Mouse (Mus musculus): Measurements from ENCODE around the gene 4931428L18Rik. TPM values are rescaled to one million over a fixed set of nuclear protein-coding genes. Genes with fewer than 3 reads are reported as not detected.

Gene 4931428L18Rik
- polyA plus RNA-seq, 1 experiment from 2014 or later = not detected

GRCm38 (mm10) chr1:31203771-31204170 lies 18.7 kb downstream of the 4931428L18Rik start:
- Histone ChIP-seq H3K4me1 (replicated peaks; ENCODE audit: control insufficient read depth, insufficient read depth, low read length) (no peaks in the 10 kb centered on the region), H3K4me2 (ENCODE audit: low read depth, low read length, severe bottlenecking) (no peak overlapping the region), H3K36me3 (ENCODE audit: control insufficient read depth, insufficient read depth, low read length) (no peaks in the 10 kb centered on the region), H3K27ac (ENCODE audit: low read depth, low read length) (no peak overlapping the region), H3K9ac (ENCODE audit: low read length) (no peak overlapping the region), H3K4me3 (ENCODE audit: low read depth, low read length) (no peak overlapping the region), H3K27me3 (ENCODE audit: control insufficient read depth, insufficient read depth, low read length) (no peaks in the 10 kb centered on the region), H3K9me3 (ENCODE audit: control insufficient read depth, low read length) (no peaks in the 10 kb centered on the region)
- WGBS = 93% methylated on average over 10 of the region's 10 CpGs
- DNase-seq (ENCODE audit: low spot score) (no peak), ATAC-seq (replicated peaks; ENCODE audit: low FRiP score) (no peak)

GRCm38 (mm10) chr1:31196959-31197358 lies 25.5 kb downstream of the 4931428L18Rik start:
- no peaks in the 10 kb centered on the region for H3K27me3 ChIP-seq (ENCODE audit: control insufficient read depth, insufficient read depth, low read length)
- H3K4me3 ChIP-seq (ENCODE audit: low read depth, low read length) = no peak overlapping the region
- no peak overlapping the region for H3K9ac ChIP-seq (ENCODE audit: low read length)
- no peak overlapping the region for H3K4me2 ChIP-seq (ENCODE audit: low read depth, low read length, severe bottlenecking)
- DNase-seq (ENCODE audit: low spot score) (no peak), ATAC-seq (replicated peaks; ENCODE audit: low FRiP score) (no peak)
- no peaks in the 10 kb centered on the region for H3K4me1 ChIP-seq (replicated peaks; ENCODE audit: control insufficient read depth, insufficient read depth, low read length)
- WGBS = 96% methylated on average over 3 of the region's 3 CpGs
- no peaks in the 10 kb centered on the region for H3K36me3 ChIP-seq (ENCODE audit: control insufficient read depth, insufficient read depth, low read length)
- H3K27ac ChIP-seq (ENCODE audit: low read depth, low read length) = no peak overlapping the region
- no peaks in the 10 kb centered on the region for H3K9me3 ChIP-seq (ENCODE audit: control insufficient read depth, low read length)

GRCm38 (mm10) chr1:31195633-31196032 lies 26.9 kb downstream of the 4931428L18Rik start:
- no peak overlapping the region for H3K4me3 ChIP-seq (ENCODE audit: low read depth, low read length)
- H3K4me1 ChIP-seq (replicated peaks; ENCODE audit: control insufficient read depth, insufficient read depth, low read length) = no peaks in the 10 kb centered on the region
- WGBS = 92% methylated on average over 1 of the region's 1 CpGs
- DNase-seq (ENCODE audit: low spot score) = no peak
- no peaks in the 10 kb centered on the region for H3K36me3 ChIP-seq (ENCODE audit: control insufficient read depth, insufficient read depth, low read length)
- H3K27ac ChIP-seq (ENCODE audit: low read depth, low read length) = no peak overlapping the region
- H3K4me2 ChIP-seq (ENCODE audit: low read depth, low read length, severe bottlenecking) = no peak overlapping the region
- H3K27me3 ChIP-seq (ENCODE audit: control insufficient read depth, insufficient read depth, low read length) = no peaks in the 10 kb centered on the region
- no peak for ATAC-seq (replicated peaks; ENCODE audit: low FRiP score)
- no peak overlapping the region for H3K9ac ChIP-seq (ENCODE audit: low read length)
- H3K9me3 ChIP-seq (ENCODE audit: control insufficient read depth, low read length) = no peaks in the 10 kb centered on the region

GRCm38 (mm10) chr1:31190237-31190866 lies 32.1 kb downstream of the 4931428L18Rik start:
- H3K36me3 ChIP-seq (ENCODE audit: control insufficient read depth, insufficient read depth, low read length) = no peaks in the 10 kb centered on the region
- 84% methylated on average over 10 of the region's 10 CpGs for WGBS
- H3K27ac ChIP-seq (ENCODE audit: low read depth, low read length) = no peak overlapping the region
- H3K4me3 ChIP-seq (ENCODE audit: low read depth, low read length) = no peak overlapping the region
- DNase-seq (ENCODE audit: low spot score) (no peak), ATAC-seq (replicated peaks; ENCODE audit: low FRiP score) (no peak)
- H3K27me3 ChIP-seq (ENCODE audit: control insufficient read depth, insufficient read depth, low read length) = no peaks in the 10 kb centered on the region
- H3K9me3 ChIP-seq (ENCODE audit: control insufficient read depth, low read length) = no peaks in the 10 kb centered on the region
- H3K9ac ChIP-seq (ENCODE audit: low read length) = no peak overlapping the region
- H3K4me2 ChIP-seq (ENCODE audit: low read depth, low read length, severe bottlenecking) = no peak overlapping the region
- no peaks in the 10 kb centered on the region for H3K4me1 ChIP-seq (replicated peaks; ENCODE audit: control insufficient read depth, insufficient read depth, low read length)

GRCm38 (mm10) chr1:31178264-31178663 lies 44.2 kb downstream of the 4931428L18Rik start:
- H3K4me1 ChIP-seq (replicated peaks; ENCODE audit: control insufficient read depth, insufficient read depth, low read length) = no peaks in the 10 kb centered on the region
- no peaks in the 10 kb centered on the region for H3K36me3 ChIP-seq (ENCODE audit: control insufficient read depth, insufficient read depth, low read length)
- H3K9me3 ChIP-seq (ENCODE audit: control insufficient read depth, low read length) = no peaks in the 10 kb centered on the region
- no peaks in the 10 kb centered on the region for H3K27me3 ChIP-seq (ENCODE audit: control insufficient read depth, insufficient read depth, low read length)
- H3K4me3 ChIP-seq (ENCODE audit: low read depth, low read length) = no peak overlapping the region
- H3K27ac ChIP-seq (ENCODE audit: low read depth, low read length) = no peak overlapping the region
- 54% methylated on average over 1 of the region's 1 CpGs for WGBS
- H3K4me2 ChIP-seq (ENCODE audit: low read depth, low read length, severe bottlenecking) = no peak overlapping the region
- no peak for ATAC-seq (replicated peaks; ENCODE audit: low FRiP score)
- DNase-seq (ENCODE audit: low spot score) = no peak
- no peak overlapping the region for H3K9ac ChIP-seq (ENCODE audit: low read length)

- Histone ChIP-seq H3K4me1 (replicated peaks; ENCODE audit: control insufficient read depth, insufficient read depth, low read length) (no peaks in the 10 kb centered on the region), H3K4me2 (ENCODE audit: low read depth, low read length, severe bottlenecking) (no peak within 1 kb of the TSS), H3K27me3 (ENCODE audit: control insufficient read depth, insufficient read depth, low read length) (no peaks in the 10 kb centered on the region), H3K27ac (ENCODE audit: low read depth, low read length) (no peak within 1 kb of the TSS), H3K9ac (ENCODE audit: low read length) (no peak within 1 kb of the TSS), H3K4me3 (ENCODE audit: low read depth, low read length) (no peak within 1 kb of the TSS), H3K36me3 (ENCODE audit: control insufficient read depth, insufficient read depth, low read length) (no peaks in the 10 kb centered on the region), H3K9me3 (ENCODE audit: control insufficient read depth, low read length) (no peaks in the 10 kb centered on the region)
- 74% methylated on average over 5 of the region's 5 CpGs for WGBS
- no peak for ATAC-seq (replicated peaks; ENCODE audit: low FRiP score)
- DNase-seq (ENCODE audit: low spot score) = no peak
Observed at GRCm38 (mm10) chr1:31176101-31176500, 46.4 kb downstream of the 4931428L18Rik start, which contains the start of gene Lgsn. Gene Lgsn (plus strand): TSS chr1:31176401.

- Histone ChIP-seq H3K27me3 (ENCODE audit: control insufficient read depth, insufficient read depth, low read length) (no peaks in the 10 kb centered on the region), H3K27ac (ENCODE audit: low read depth, low read length) (no peak overlapping the region), H3K9me3 (ENCODE audit: control insufficient read depth, low read length) (no peaks in the 10 kb centered on the region), H3K4me1 (replicated peaks; ENCODE audit: control insufficient read depth, insufficient read depth, low read length) (no peaks in the 10 kb centered on the region), H3K36me3 (ENCODE audit: control insufficient read depth, insufficient read depth, low read length) (no peaks in the 10 kb centered on the region), H3K9ac (ENCODE audit: low read length) (no peak overlapping the region), H3K4me3 (ENCODE audit: low read depth, low read length) (no peak overlapping the region), H3K4me2 (ENCODE audit: low read depth, low read length, severe bottlenecking) (no peak overlapping the region)
- ATAC-seq (replicated peaks; ENCODE audit: low FRiP score) (no peak), DNase-seq (ENCODE audit: low spot score) (no peak)
- 78% methylated on average over 3 of the region's 3 CpGs for WGBS
Observed at GRCm38 (mm10) chr1:31175401-31175800, 47.1 kb downstream of the 4931428L18Rik start.

GRCm38 (mm10) chr1:31165326-31166121 lies 57.0 kb downstream of the 4931428L18Rik start:
- Histone ChIP-seq H3K4me1 (replicated peaks; ENCODE audit: control insufficient read depth, insufficient read depth, low read length) (no peaks in the 10 kb centered on the region), H3K9ac (ENCODE audit: low read length) (no peak overlapping the region), H3K27me3 (ENCODE audit: control insufficient read depth, insufficient read depth, low read length) (no peaks in the 10 kb centered on the region), H3K36me3 (ENCODE audit: control insufficient read depth, insufficient read depth, low read length) (no peaks in the 10 kb centered on the region), H3K27ac (ENCODE audit: low read depth, low read length) (no peak overlapping the region), H3K4me2 (ENCODE audit: low read depth, low read length, severe bottlenecking) (no peak overlapping the region), H3K9me3 (ENCODE audit: control insufficient read depth, low read length) (no peaks in the 10 kb centered on the region), H3K4me3 (ENCODE audit: low read depth, low read length) (no peak overlapping the region)
- WGBS = 88% methylated on average over 7 of the region's 7 CpGs
- DNase-seq (ENCODE audit: low spot score) (no peak), ATAC-seq (replicated peaks; ENCODE audit: low FRiP score) (no peak)
